Mouse (Mus musculus) heart, postnatal 25 days (tissue): ENCODE measurements around the gene Macrod2. TPM values are rescaled to one million over a fixed set of nuclear protein-coding genes. Genes with fewer than 3 reads are reported as not detected.

Experiments used
- DNase-seq: peaks from one replicate; pipeline ENCODE4 v3.0.0; 2022; ENCODE audit warnings: low spot score
- intact Hi-C: fragments of 180-260 bp; cut with DNase I; formaldehyde crosslinking; loops from one replicate; pipeline ENCODE4 v1.15.1; 2025
- total RNA-seq, 2 experiments: library from RNA; stranded (reverse); gene quantifications; 2 replicates each; pipeline ENCODE4 v1.2.3; 2021

The Macrod2 gene
- 1 to 10 TPM; 8.9 to 9.0 TPM for total RNA-seq

DNA sequence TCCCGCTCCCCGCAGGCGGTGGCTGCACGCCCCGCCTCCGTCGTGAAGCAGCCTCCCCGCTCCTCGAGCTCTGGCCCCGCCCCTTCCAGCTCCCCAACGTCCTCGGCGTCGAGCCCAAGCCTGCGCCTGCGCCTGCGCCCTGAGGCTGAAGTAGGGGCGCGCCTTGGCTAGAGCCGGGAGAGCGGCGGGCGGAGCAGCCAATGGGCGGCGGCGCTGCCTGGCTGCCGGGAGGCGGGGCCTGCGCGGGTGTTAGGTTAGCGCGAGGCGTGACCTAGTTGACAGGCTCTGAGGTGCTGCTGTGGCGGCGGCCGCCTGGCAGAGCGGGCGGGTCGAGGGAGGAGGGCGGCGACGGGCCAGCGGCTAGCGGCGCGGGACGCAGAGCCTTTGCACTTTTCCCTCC is at the start of gene Macrod2:
TSS of gene Macrod2 (plus strand) at position 131 of the 400 bp plus-strand sequence.
- peak; percentile 95 for DNase-seq
- intact Hi-C loops, result loop anchor here (5.0 kb wide), 1 partner anchor 223 kb away; the partner anchor contains the start of genes Esf1 and Ndufaf5

DNA sequence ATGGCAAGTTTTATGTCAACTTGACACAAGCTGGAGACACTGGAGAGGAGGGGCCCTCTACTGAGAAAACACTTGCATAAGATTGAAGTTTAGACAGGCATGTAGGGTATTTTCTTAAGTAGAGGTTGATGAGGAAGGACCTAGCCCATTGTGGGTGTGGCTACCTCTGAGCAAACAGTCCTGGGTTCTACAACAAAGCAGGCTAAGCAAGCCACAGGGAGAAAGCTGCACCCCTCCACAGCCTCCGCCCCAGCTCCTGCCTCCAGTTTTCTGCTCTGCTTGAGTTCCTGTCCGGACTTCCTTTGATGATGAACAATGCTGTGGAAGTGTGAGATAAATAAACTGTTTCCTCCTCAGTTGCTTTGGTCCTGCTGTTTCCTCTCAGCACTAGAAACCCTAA is 35.2 kb upstream of the Macrod2 start:
- intact Hi-C loops, result no loop called here
- DNase-seq, result no peak

DNA sequence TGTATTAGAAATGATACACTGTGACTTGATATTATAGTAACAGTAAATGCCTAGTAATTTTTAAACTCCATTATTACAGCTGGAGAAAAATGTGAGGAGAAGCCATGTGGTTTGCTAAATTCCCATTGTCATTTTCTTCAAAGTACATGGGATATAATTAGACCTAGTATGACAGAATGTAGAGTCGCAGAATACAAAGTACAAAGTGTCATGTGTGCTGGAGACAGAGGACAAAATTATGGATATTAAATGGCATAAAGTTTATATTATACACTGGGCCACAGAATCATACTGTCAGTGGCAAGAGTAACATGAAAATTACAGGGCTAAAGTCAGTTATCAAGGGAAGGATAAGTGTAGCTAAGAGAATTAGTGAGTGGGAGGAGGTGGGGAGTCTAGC is 30.3 kb upstream of the Macrod2 start:
- intact Hi-C loops, result no loop called here
- DNase-seq, result no peak

DNA sequence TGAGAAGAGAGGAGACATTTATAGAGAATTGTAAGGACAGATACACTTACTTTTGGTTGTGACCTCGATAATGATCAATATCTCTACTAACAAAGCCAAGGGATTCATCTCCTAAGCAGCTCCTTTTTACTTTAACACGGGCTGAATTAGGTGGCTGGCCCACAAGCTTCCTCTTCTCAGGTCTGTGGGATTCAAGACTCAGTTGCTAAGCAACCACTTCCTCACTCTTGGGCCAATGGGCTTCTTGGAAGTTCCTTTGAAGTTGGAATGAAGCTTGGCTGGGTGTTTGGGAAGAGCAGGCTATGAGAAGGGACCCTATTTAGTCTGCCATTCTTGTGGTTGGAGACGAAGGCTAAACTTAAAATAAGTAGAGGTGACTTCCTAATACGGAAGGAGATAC is 5.6 kb upstream of the Macrod2 start, which contains the start of gene Sel1l2:
TSS of gene Sel1l2 (minus strand) at position 182 of the 400 bp plus-strand sequence.
- intact Hi-C loops, result no loop called here
- DNase-seq, result no peak

DNA sequence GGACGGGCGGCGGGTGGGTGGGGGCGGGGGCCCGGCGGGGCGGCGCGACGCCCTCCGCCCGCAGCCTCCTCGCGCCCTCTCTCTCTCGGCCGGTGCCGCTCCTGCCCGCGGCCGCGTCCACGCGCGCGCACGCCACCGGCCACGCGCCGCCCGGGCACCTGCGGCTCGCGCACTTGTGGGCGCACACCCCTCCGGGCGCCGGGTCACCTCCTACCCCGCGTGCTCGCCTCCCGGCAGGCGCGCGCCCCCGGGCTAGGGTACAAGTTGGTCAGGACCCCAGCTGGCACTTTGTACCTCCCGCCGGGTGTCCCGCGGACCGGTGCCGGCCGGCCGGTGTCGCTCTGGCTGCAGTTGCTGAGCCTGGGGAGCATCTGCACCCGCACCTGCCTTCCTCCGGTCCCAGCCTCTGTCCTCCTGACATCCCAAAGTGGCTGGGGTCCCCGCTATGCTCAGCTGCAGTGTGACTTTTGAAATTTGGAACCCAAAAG is 679 bp downstream of the Macrod2 start:
- intact Hi-C loops, result loop anchor here (5.0 kb wide), 1 partner anchor 223 kb away; the partner anchor contains the start of genes Esf1 and Ndufaf5
- DNase-seq, result peak; percentile 1

DNA sequence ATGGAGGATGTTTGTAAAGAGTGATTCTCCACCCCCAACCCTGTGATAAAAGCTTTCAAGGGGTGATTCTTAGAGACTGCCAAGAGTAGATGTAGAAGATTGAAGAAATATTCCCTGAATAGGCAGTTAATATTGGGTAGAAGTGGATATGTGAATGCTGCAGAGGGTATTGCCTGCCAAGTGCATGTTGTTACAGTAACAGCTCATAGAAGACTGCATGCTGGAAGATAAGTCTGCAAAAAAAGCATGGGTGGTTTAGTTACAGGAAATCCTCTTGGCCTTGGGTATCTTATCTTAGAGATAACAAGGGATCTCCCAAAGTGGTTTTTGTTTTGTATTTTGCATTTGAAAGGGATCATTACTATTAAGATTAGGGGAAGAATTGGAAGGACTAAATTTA is 30.7 kb downstream of the Macrod2 start:
- DNase-seq, result no peak
- intact Hi-C loops, result loop anchor here (5.0 kb wide), 1 partner anchor 224 kb away; no protein-coding TSS in a partner anchor

DNA sequence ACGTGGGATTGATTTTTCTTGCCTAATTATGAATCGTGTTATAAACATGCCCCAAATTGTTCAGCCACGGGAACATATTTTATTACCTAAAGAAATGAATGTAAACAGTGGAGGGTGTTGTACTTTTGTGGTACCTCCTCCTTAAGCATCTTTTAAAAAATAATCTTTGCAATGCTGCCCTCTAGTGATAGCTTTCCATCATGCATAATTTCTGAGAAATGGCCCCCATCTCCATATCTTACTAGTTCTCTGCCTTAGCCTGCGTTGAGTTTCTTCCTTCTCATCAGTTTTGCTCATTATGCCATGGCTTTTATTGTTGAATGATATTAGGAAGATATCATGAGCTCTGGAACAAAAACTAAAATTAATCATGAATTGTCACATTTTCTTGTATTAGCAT is 32.2 kb downstream of the Macrod2 start:
- DNase-seq, result no peak

DNA sequence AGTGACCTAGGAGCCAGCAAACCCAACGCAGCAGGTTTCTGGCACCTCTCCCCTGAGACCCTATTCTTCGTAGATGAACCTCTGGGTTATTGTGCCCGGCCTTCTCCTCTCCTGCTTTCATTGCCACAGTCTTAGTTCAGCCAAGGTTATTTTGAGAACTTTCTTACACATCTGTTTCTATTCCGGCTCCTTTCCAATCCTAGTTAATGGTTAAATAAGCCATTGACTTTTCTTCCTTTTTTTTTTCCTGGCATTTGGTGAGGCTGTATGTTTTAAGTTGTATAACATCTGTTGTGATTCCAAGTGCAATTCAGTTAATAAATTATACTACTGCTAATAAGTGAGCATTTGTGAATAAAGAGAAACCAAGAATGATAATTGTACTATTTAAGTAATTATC is 44.0 kb downstream of the Macrod2 start:
- DNase-seq, result no peak
- intact Hi-C loops, result no loop called here

More for the DNA sequence above, 32.2 kb downstream of the Macrod2 start:
- intact Hi-C loops, result loop anchor here (5.0 kb wide), 1 partner anchor 225 kb away; no protein-coding TSS in a partner anchor

DNA sequence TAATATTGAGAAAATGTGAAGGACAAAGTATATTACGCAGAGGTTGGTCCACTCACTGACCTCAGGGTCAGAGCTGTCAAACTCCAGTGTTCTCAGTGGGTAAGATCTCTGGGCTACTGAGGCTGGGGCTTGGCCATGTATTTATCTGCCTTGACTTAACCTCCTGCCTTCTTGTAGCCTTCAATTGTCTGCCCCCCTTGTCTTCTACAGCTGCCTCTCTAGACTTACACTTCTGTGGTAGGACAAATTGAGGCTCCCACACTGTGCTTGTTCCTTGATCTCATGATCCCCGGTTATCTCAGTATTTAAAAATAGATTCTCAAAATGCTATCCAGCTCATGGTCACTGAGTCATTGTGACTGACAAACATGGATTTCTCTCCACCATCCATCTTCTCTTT is 53.5 kb downstream of the Macrod2 start:
- no peak for DNase-seq
- intact Hi-C loops, result no loop called here

DNA sequence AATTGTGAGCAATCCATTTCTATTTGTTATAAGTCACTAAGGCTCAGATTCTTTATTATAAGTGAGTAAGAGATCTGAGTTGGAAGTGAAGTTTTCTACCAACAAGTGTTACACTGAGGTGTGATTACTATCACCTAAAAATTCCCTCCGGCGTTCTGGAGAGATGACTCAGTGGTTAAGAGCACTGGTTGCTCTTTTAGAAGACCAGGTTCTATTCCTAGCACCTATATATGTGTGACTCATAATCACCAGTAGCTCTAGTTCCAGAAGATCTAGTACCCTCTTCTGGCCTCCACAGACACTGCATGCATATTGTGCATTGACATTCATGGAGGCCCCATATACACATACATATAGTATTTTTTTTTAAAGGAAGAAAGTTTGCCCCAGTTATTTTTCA is 80.7 kb downstream of the Macrod2 start:
- intact Hi-C loops, result no loop called here
- DNase-seq, result no peak

DNA sequence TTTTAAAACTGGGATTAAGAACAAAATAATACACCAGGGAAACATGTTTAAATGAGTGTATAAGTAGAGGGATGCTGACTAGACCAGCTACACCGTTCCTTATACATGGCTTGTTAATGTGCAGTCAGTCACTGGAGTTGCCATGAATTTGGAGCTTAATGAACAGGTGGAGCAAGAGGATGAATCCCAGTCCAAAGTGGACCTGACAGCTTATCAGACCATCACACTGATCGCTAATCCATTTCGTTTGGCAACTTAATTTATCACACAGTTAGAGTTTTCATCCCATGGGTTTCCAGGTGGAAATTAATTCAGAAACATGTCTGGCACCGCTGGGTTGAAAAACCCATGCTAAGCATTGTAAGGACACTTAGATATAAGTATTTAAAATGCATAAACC is 81.8 kb downstream of the Macrod2 start:
- no peak for DNase-seq
- intact Hi-C loops, result no loop called here

DNA sequence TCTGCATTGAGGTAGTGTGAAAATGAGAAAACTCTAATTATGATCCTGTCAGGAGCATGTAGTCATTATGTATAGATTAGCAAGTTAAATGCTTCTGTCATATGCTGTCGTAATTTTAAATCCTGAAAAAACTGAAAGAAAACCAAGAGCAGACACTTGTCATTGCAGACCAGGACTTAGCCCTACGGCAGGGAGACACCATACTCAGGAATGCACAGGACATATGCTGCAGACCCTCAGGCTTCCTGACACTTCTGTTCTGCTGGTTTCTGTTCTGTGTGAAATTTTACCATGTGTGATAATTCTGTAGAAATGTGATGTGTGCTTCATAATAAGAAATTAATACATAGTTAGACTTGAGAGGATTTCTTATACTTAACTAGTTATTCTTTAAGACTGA is 87.5 kb downstream of the Macrod2 start:
- intact Hi-C loops, result no loop called here
- DNase-seq, result no peak

DNA sequence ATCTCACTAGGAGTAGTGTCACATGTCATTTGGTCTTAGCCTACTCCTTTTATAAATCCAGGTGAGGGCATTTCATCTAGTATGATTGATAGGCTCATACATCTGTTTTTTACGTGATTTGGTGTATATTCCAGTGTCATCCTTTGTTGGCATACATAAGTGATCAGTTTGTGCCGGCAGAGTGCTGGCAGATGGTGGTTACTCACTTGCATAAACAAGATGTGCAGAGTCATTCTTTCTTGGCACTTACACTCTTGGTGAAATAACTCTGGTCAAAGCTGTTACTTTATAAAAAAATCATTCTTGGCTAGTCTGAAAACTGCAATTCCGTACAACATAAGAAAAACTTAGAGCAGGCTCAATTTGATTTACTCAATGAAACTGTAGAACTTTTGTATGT is 102.6 kb downstream of the Macrod2 start:
- no peak for DNase-seq
- intact Hi-C loops, result no loop called here

DNA sequence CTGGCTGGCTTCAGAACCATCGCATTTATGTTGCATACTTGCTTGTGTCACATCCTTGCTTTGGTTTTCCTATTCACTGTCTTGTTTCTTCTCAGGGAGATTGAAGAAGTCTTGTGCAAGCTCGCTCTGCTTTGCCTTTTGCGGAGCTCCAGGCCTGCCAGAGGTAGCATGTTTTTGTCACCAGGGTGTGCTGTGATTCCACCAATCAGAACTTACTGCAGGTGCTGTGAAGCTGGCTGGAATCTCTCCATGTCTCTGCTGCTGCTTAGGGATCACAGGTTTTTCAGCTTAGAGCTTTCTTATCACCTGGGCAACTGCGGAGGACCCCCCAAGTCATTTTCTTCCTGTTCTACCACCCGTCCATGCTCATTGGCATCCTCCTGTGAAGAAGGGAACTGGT is 105.8 kb downstream of the Macrod2 start:
- no peak for DNase-seq
- intact Hi-C loops, result no loop called here

DNA sequence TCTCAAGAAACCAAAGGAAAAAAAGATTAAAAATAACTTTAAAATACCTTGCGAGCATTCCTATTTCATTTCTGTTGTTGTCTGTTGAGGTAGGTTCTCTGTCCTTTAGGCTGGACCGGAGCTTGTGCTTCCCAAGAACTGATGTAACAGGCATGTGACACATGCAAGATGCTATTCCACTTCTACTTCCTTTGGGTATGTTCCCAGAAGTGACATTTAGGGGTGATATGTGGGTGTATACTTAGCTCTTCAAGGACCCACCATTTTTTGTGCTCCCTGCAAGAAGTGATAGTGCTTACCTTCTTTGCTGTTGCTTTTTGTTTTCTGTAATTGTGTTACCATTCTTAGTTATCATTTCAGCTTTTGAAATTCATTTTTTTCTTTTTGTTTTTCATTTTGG is 126.4 kb downstream of the Macrod2 start:
- no peak for DNase-seq
- intact Hi-C loops, result no loop called here

DNA sequence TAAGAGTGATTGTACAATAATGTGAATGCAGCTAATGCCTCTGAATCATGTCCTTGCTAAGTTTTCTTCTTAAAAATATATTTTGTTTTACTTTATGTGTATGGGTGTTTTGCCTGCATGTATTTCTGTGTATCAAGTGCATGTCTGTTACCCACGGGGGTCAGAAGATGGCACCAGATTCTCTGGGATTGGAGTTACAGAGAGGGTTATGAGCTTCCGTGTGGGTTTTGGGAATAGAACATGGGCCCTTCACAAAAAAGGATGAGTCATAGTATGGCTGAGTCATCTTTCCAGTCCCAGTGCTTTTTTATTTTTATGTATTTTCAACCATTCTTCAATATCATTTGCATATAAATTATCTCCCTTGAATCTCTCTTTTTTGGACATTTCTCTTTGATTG is 135.1 kb downstream of the Macrod2 start:
- intact Hi-C loops, result no loop called here
- DNase-seq, result no peak

DNA sequence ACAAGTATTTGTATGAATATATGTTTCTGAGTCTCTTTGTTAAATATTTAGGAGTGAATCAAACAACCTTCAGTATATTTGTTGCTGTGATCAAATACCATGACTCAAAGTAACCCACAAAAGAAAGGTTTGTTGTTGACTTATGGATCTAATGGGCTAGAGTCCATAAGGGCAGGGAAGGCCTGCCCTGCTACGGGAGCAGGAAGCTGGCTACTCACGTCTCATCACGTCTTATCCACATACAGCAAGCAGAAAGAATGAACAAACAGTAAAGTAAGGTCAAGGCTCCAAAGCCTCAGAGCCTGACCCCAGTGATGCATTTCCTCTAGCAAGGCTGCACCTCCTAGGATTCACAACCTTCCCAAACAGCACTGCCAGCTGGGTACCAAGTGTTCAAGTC is 136.9 kb downstream of the Macrod2 start:
- DNase-seq, result no peak
- intact Hi-C loops, result no loop called here

DNA sequence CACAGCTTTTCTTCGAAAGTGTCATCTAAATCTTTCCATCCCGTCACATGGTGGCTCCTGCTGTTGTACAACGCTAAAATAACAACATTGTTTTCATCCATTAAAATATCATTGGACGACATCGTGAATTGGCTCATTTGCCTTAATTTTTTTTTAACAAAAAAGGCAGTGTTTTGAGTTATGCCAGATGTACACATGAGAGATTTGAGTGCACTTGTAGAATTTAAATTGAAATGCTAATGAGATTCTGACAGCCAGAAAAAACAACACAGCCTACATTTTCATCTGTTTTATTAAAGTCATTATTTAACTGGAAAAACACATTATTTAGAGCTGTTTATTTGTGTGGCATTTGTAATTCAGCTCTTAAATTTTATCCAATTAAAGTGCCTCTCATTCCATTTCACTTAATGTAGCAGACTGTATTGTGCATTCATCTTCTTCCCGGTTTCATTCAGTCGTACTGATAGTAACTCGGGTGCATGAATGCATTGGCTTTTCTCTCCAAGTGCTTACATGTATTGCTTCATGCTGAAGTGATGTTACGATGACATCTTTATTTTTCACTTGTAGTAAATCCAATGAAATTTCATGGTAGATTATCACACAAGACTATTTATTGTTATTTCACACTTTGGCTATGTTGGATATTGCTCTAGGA is 137.9 kb downstream of the Macrod2 start:
- intact Hi-C loops, result no loop called here
- no peak for DNase-seq

DNA sequence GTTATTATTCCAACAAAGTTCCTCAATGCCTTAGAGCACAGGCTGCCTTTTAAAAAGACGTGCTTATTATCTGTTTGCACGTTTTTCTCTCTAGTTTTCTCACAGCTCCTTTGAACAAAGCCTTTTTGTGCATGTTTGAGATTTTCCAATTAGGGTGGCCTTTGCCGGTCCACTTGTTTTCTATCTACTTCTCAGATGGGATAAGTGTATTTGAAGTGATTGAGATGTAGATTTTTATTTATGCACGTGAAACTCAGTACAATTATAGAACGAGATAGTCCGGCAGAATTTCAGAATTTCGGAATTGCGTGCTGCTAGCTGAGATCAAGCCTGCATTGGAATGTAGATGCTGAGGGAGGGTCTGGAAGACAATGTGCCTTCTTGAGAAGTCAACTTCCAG is 138.5 kb downstream of the Macrod2 start:
- intact Hi-C loops, result no loop called here
- no peak for DNase-seq

DNA sequence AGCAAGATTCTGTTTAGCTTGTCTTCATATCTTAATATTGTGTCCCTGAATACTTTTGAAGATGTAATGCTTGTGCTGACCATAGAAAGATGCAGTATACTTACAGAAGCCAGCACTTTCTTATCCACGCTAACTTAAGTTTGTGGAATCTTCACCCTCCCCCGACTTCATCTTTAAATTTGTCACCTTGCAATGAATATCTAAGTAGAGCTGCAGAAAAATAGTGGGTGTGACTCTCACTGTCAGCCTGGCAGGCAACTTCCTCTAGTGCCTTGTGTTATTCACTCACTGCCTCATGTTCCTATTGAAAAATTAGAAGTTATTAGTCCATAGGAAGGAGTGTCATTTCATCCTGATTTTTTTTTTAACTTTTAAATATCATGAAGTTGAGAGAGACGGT is 139.5 kb downstream of the Macrod2 start:
- DNase-seq, result no peak

DNA sequence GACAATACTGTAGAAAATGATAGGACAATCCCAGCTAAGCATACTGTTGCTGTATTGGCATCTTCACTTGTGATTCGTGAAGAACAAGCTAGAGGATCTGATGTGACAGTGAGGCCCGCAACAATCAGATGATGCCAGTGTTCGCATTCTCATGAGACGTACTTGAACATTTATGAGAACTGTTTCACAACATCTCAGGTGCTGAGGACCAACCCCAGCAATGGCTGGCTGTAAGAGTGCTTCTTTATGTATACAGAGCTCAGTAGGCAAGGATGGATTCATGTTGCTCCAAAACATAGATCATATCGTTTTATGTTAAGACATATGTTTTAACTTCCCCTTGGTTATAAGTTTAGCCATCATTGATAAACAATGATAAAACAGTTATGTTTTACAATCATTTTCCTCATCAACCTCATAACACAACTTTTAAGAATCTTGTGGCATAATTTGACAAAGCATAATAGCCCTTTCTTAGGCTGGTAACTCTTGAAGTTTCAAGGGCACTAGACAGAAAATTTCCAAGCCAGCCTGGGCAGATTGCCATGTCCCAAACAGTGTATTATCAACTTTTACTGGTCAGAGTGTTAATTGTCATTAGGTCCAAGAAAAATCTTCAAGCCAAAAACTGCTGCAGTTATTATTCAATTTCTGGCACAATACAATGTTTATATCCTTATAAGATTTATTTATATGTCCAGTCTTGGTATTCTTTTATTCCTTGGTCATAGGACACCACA is 140.9 kb downstream of the Macrod2 start:
- no peak for DNase-seq
- intact Hi-C loops, result no loop called here

More for the DNA sequence above, 139.5 kb downstream of the Macrod2 start:
- intact Hi-C loops, result no loop called here
